Mouse (Mus musculus): ENCODE measurements around the gene Hdac9. TPM values are rescaled to one million over a fixed set of nuclear protein-coding genes. Genes with fewer than 3 reads are reported as not detected.
"Not testable (repeated sequence)": the region's sequence is repeated elsewhere in the genome, so short reads cannot be mapped to it uniquely, and the experiment has no call there.

The Hdac9 gene
- polyA plus RNA-seq, 1 experiment = not detected

GRCm38 (mm10) chr12:34075805-34076509 lies 840.9 kb downstream of the Hdac9 start:
- Histone ChIP-seq H3K36me3 (replicated peaks; ENCODE audit: low read length) (no peaks in the 10 kb centered on the region), H3K4me3 (replicated peaks) (no peak overlapping the region), H3K27me3 (replicated peaks) (no peaks in the 10 kb centered on the region), H3K9me3 (0 out of 2 replicates have a peak, but pooled peaks cover 5% of the 10 kb centered on the region), H3K4me1 (no peaks in the 10 kb centered on the region)
- no peak for TF ChIP-seq FLI1 (IDR thresholded peaks at IDR 0.05; ENCODE audit: low read length)
- no peak for TF ChIP-seq GATA1 (IDR thresholded peaks at IDR 0.05; ENCODE audit: borderline replicate concordance, low read length)

GRCm38 (mm10) chr12:34052508-34052907 lies 864.4 kb downstream of the Hdac9 start:
- H3K27me3 ChIP-seq (replicated peaks) = no peaks in the 10 kb centered on the region
- H3K4me1 ChIP-seq = no peaks in the 10 kb centered on the region
- TF ChIP-seq GATA1 (IDR thresholded peaks at IDR 0.05; ENCODE audit: borderline replicate concordance, low read length) (no peak), FLI1 (IDR thresholded peaks at IDR 0.05; ENCODE audit: low read length) (no peak)
- no peaks in the 10 kb centered on the region for H3K36me3 ChIP-seq (replicated peaks; ENCODE audit: low read length)
- no peak overlapping the region for H3K4me3 ChIP-seq (replicated peaks)
- no peaks in the 10 kb centered on the region for H3K9me3 ChIP-seq

GRCm38 (mm10) chr12:34052036-34052435 lies 864.9 kb downstream of the Hdac9 start:
- no peaks in the 10 kb centered on the region for H3K4me1 ChIP-seq
- H3K36me3 ChIP-seq (replicated peaks; ENCODE audit: low read length) = no peaks in the 10 kb centered on the region
- no peak overlapping the region for H3K4me3 ChIP-seq (replicated peaks)
- no peak for TF ChIP-seq FLI1 (IDR thresholded peaks at IDR 0.05; ENCODE audit: low read length)
- no peak for TF ChIP-seq GATA1 (IDR thresholded peaks at IDR 0.05; ENCODE audit: borderline replicate concordance, low read length)
- H3K9me3 ChIP-seq = no peaks in the 10 kb centered on the region
- no peaks in the 10 kb centered on the region for H3K27me3 ChIP-seq (replicated peaks)

GRCm38 (mm10) chr12:34051112-34051511 lies 865.8 kb downstream of the Hdac9 start:
- Histone ChIP-seq H3K4me3 (replicated peaks) (no peak overlapping the region), H3K9me3 (no peaks in the 10 kb centered on the region), H3K27me3 (replicated peaks) (no peaks in the 10 kb centered on the region), H3K4me1 (no peaks in the 10 kb centered on the region), H3K36me3 (replicated peaks; ENCODE audit: low read length) (no peaks in the 10 kb centered on the region)
- TF ChIP-seq GATA1 (IDR thresholded peaks at IDR 0.05; ENCODE audit: borderline replicate concordance, low read length) (no peak), FLI1 (IDR thresholded peaks at IDR 0.05; ENCODE audit: low read length) (no peak)

GRCm38 (mm10) chr12:34040949-34041348 lies 875.9 kb downstream of the Hdac9 start:
- Histone ChIP-seq H3K27me3 (replicated peaks) (no peaks in the 10 kb centered on the region), H3K9me3 (0 out of 2 replicates have a peak, but pooled peaks cover 3% of the 10 kb centered on the region), H3K4me3 (replicated peaks) (no peak overlapping the region), H3K4me1 (no peaks in the 10 kb centered on the region), H3K36me3 (replicated peaks; ENCODE audit: low read length) (no peaks in the 10 kb centered on the region)
- TF ChIP-seq GATA1 (IDR thresholded peaks at IDR 0.05; ENCODE audit: borderline replicate concordance, low read length) (no peak), FLI1 (IDR thresholded peaks at IDR 0.05; ENCODE audit: low read length) (no peak)

GRCm38 (mm10) chr12:34040061-34040460 lies 876.8 kb downstream of the Hdac9 start:
- no peak for TF ChIP-seq GATA1 (IDR thresholded peaks at IDR 0.05; ENCODE audit: borderline replicate concordance, low read length)
- no peak for TF ChIP-seq FLI1 (IDR thresholded peaks at IDR 0.05; ENCODE audit: low read length)
- Histone ChIP-seq H3K9me3 (0 out of 2 replicates have a peak, but pooled peaks cover 3% of the 10 kb centered on the region), H3K4me3 (replicated peaks) (no peak overlapping the region), H3K36me3 (replicated peaks; ENCODE audit: low read length) (no peaks in the 10 kb centered on the region), H3K4me1 (no peaks in the 10 kb centered on the region), H3K27me3 (replicated peaks) (no peaks in the 10 kb centered on the region)

- not testable (repeated sequence) for H3K4me3 ChIP-seq (replicated peaks); H3K4me1 ChIP-seq; H3K27me3 ChIP-seq (replicated peaks); H3K9me3 ChIP-seq; H3K36me3 ChIP-seq (replicated peaks; ENCODE audit: low read length)
Observed at GRCm38 (mm10) chr12:34009796-34010195, 907.1 kb downstream of the Hdac9 start.

Other genes starting within 250 kb of the Hdac9 start
- gene Prps1l1, start 67.7 kb upstream of the Hdac9 start, polyA plus RNA-seq (2012; ENCODE audit: insufficient read depth, low replicate concordance) = 0.26 TPM in 1 of 2 replicates, not detected in the other
- 0.26 and 1.1 TPM in 2 replicates for gene Snx13, start 130.1 kb upstream of the Hdac9 start, polyA plus RNA-seq (2012; ENCODE audit: insufficient read depth, low replicate concordance)